Mouse (Mus musculus) embryonic fibroblast, embryonic 13.5 days (primary cell): Measurements from ENCODE around the gene Ddx21.

Experiments
- CTCF ChIP-seq: IDR thresholded peaks from 2 replicates; pipeline ENCODE4 v1.5.1; 2011; ENCODE audit warnings: mild to moderate bottlenecking, control low read depth, low read length, moderate library complexity, borderline replicate concordance; ENCODE audit not compliant: insufficient read depth
- POLR2A ChIP-seq: IDR thresholded peaks from 2 replicates; pipeline ENCODE4 v1.6.1; 2011; ENCODE audit warnings: low read depth, mild to moderate bottlenecking, control low read depth, low read length, moderate library complexity

DNA sequence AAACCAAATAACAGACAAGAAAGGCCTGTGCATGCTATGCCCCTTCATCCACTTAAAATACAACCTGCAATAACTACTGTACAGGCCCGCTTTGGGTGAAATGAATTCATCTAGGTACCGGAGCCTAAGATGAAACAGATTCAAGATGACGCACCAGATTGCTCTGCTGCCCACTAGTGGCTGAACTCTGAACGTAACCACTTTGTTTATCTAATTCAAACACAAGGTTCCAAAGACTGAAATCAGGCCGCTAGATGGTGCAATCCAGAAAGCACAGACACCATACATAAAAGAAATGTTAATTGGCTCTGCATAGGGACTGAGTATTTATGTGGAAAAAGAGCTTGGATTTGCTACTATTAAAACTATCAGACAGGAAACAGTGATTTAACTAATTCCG lies 11.9 kb downstream of the Ddx21 start:
- TF ChIP-seq POLR2A (no peak), CTCF (peak; percentile 25; the same call in 1 of the 2 replicates)
